Mouse (Mus musculus) hindbrain, postnatal 0 days (tissue): ENCODE measurements around the gene 5730522E02Rik. TPM values are rescaled to one million over a fixed set of nuclear protein-coding genes. Genes with fewer than 3 reads are reported as not detected.

ENCODE experiments used
- ATAC-seq: fragments of 200-750 bp; cut with Nextera tagmentation; 2 replicates; pipeline ENCODE4 v1.8.0; 2017; ENCODE audit warnings: mild to moderate bottlenecking, moderate TSS enrichment, moderate library complexity
- DNase-seq: peaks from one replicate; pipeline ENCODE4 v3.0.0-alpha.2; 2015; ENCODE audit warnings: low spot score
- H3K27ac ChIP-seq: fragments of 300-500 bp; sonication (generic); 2 replicates; pipeline ENCODE4 v1.5.1; 2014; ENCODE audit warnings: mild to moderate bottlenecking
- H3K27me3 ChIP-seq: fragments of 300-500 bp; sonication (generic); 2 replicates; pipeline ENCODE4 v1.6.1; 2014; ENCODE audit warnings: low read length, mixed read lengths; ENCODE audit not compliant: insufficient read depth
- H3K36me3 ChIP-seq: fragments of 300-500 bp; sonication (generic); 2 replicates; pipeline ENCODE4 v1.6.1; 2014; ENCODE audit warnings: low read length, mixed read lengths; ENCODE audit not compliant: insufficient read depth
- H3K4me1 ChIP-seq: fragments of 300-500 bp; sonication (generic); 2 replicates; pipeline ENCODE4 v1.6.1; 2014; ENCODE audit warnings: antibody characterized with exemption, low read length, mixed read lengths; ENCODE audit not compliant: insufficient read depth
- H3K4me2 ChIP-seq: fragments of 300-500 bp; sonication (generic); 2 replicates; pipeline ENCODE4 v1.6.1; 2014; ENCODE audit warnings: low read depth, mild to moderate bottlenecking, low read length, moderate library complexity, mixed read lengths
- H3K4me3 ChIP-seq: fragments of 300-500 bp; sonication (generic); 2 replicates; pipeline ENCODE4 v1.5.1; 2014; ENCODE audit warnings: low read length
- H3K9ac ChIP-seq: fragments of 300-500 bp; sonication (generic); replicated peaks from 2 replicates; pipeline ENCODE4 v1.6.1; 2014; ENCODE audit warnings: mild to moderate bottlenecking, low read length, moderate library complexity, mixed read lengths
- H3K9me3 ChIP-seq: fragments of 300-500 bp; sonication (generic); 2 replicates; pipeline ENCODE4 v1.6.1; 2016; ENCODE audit warnings: low read length, mixed read lengths
- CTCF ChIP-seq: IDR thresholded peaks from 2 replicates; pipeline ENCODE4 v1.5.1; 2016; ENCODE audit warnings: antibody characterized with exemption, control low read depth, low read depth
- WGBS: fragments of 180-500 bp; shearing (Covaris S2); extraction: QIAGEN DNeasy Blood & Tissue Kit; methylation state at CpG from one replicate; pipeline ENCODE4 v1.1.7; 2014; 5-methylcytosine and 5-hydroxymethylcytosine counted together
- polyA plus RNA-seq: library from polyadenylated mRNA; unstranded; fragments of >200 nt; fragmentation: Nextera tagmentation; extraction: Ambion mirVana; gene quantifications from 2 replicates; pipeline ENCODE4 v1.2.1, GENCODE M21; 2015
- total RNA-seq: library from RNA; depleted of rRNA; stranded (reverse); fragments of >200 nt; gene quantifications from 2 replicates; pipeline ENCODE4 v1.2.3, GENCODE M21; 2014

The 5730522E02Rik gene
- total and polyA plus RNA-seq, 2 experiments from 2014 or later: 5.4 to 11.6 TPM

- Histone ChIP-seq H3K9ac (no peak overlapping the region), H3K36me3 (no peaks in the 10 kb centered on the region), H3K4me1 (no peaks in the 10 kb centered on the region), H3K4me2 (no peak overlapping the region), H3K27me3 (no peaks in the 10 kb centered on the region), H3K9me3 (no peaks in the 10 kb centered on the region), H3K27ac (no peak overlapping the region), H3K4me3 (no peak overlapping the region)
- ATAC-seq (no peak), DNase-seq (no peak)
- WGBS: 74% methylated on average over 5 of the region's 5 CpGs
- TF ChIP-seq CTCF: no peak
Measured at GRCm38 (mm10) chr11:26202842-26203241, 7.7 kb downstream of the 5730522E02Rik start.

GRCm38 (mm10) chr11:26201778-26202097 lies 8.8 kb downstream of the 5730522E02Rik start:
- ATAC-seq (no peak), DNase-seq (no peak)
- Histone ChIP-seq H3K9me3 (no peaks in the 10 kb centered on the region), H3K27ac (no peak overlapping the region), H3K9ac (no peak overlapping the region), H3K36me3 (no peaks in the 10 kb centered on the region), H3K27me3 (no peaks in the 10 kb centered on the region), H3K4me2 (no peak overlapping the region), H3K4me1 (no peaks in the 10 kb centered on the region), H3K4me3 (no peak overlapping the region)
- no peak for TF ChIP-seq CTCF

- peak; percentile 45 for DNase-seq
- Histone ChIP-seq H3K27me3 (no peaks in the 10 kb centered on the region), H3K4me1 (no peaks in the 10 kb centered on the region), H3K4me3 (no peak overlapping the region), H3K27ac (no peak overlapping the region), H3K36me3 (no peaks in the 10 kb centered on the region), H3K9me3 (no peaks in the 10 kb centered on the region), H3K4me2 (no peak overlapping the region), H3K9ac (no peak overlapping the region)
- TF ChIP-seq CTCF: peak; percentile 77
- ATAC-seq: peak; percentile 64
- WGBS: 55% methylated on average over 4 of the region's 4 CpGs
Measured at GRCm38 (mm10) chr11:26200970-26201777, 9.4 kb downstream of the 5730522E02Rik start.

- 82% methylated on average over 3 of the region's 3 CpGs for WGBS
- no peak for TF ChIP-seq CTCF
- Histone ChIP-seq H3K4me3 (no peak overlapping the region), H3K27me3 (no peaks in the 10 kb centered on the region), H3K9me3 (no peaks in the 10 kb centered on the region), H3K4me1 (no peaks in the 10 kb centered on the region), H3K27ac (no peak overlapping the region), H3K9ac (no peak overlapping the region), H3K4me2 (no peak overlapping the region), H3K36me3 (no peaks in the 10 kb centered on the region)
- ATAC-seq: no peak
- DNase-seq: no peak
Measured at GRCm38 (mm10) chr11:26195468-26195867, 15.1 kb downstream of the 5730522E02Rik start.

GRCm38 (mm10) chr11:26187231-26187967 lies 23.2 kb downstream of the 5730522E02Rik start:
- 68% methylated on average over 3 of the region's 3 CpGs for WGBS
- H3K4me3 ChIP-seq: no peak overlapping the region
- H3K36me3 ChIP-seq: no peaks in the 10 kb centered on the region
- H3K9ac ChIP-seq: no peak overlapping the region
- DNase-seq (peak; percentile 31), ATAC-seq (0 out of 2 replicates have a peak, but pooled peaks have one; percentile 32)
- no peak overlapping the region for H3K4me2 ChIP-seq
- TF ChIP-seq CTCF: peak; percentile 25
- H3K27me3 ChIP-seq: no peaks in the 10 kb centered on the region
- no peaks in the 10 kb centered on the region for H3K4me1 ChIP-seq
- no peaks in the 10 kb centered on the region for H3K9me3 ChIP-seq
- H3K27ac ChIP-seq: no peak overlapping the region

DNA sequence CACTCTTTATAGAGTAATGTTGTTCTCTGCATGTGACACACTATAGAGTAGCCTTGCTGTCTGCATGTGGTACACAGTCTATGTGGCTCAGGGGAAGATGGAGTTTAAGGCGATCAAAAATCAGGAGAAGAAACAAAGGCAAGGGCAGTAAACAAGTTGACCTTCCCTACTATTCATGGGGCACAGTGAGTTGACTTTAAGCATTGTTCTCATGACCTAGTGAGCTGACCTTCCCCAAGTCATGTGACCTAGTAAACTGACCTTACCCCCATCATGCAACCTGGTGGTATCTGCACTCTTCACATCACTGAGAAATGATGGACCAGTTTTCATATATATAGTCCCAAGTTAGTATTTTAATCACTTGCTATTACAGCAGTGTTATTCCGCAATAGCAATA lies 40.0 kb downstream of the 5730522E02Rik start:
- ATAC-seq: no peak
- H3K4me1 ChIP-seq: no peaks in the 10 kb centered on the region
- H3K27me3 ChIP-seq: no peaks in the 10 kb centered on the region
- TF ChIP-seq CTCF: no peak
- H3K9ac ChIP-seq: no peak overlapping the region
- no peaks in the 10 kb centered on the region for H3K9me3 ChIP-seq
- DNase-seq: no peak
- no peak overlapping the region for H3K4me2 ChIP-seq
- no peak overlapping the region for H3K4me3 ChIP-seq
- 96% methylated on average over 2 of the region's 2 CpGs for WGBS
- no peak overlapping the region for H3K27ac ChIP-seq
- H3K36me3 ChIP-seq: no peaks in the 10 kb centered on the region

GRCm38 (mm10) chr11:26167609-26167971 lies 43.0 kb downstream of the 5730522E02Rik start:
- DNase-seq: no peak

More at GRCm38 (mm10) chr11:26167609-26167971, 43.0 kb downstream of the 5730522E02Rik start:
- no peaks in the 10 kb centered on the region for H3K27me3 ChIP-seq
- TF ChIP-seq CTCF: no peak
- ATAC-seq: no peak
- no peaks in the 10 kb centered on the region for H3K36me3 ChIP-seq
- no peak overlapping the region for H3K4me3 ChIP-seq
- no peak overlapping the region for H3K9ac ChIP-seq
- no peak overlapping the region for H3K4me2 ChIP-seq
- H3K4me1 ChIP-seq: no peaks in the 10 kb centered on the region
- H3K9me3 ChIP-seq: no peaks in the 10 kb centered on the region
- no peak overlapping the region for H3K27ac ChIP-seq
- WGBS: 93% methylated on average over 7 of the region's 7 CpGs
